Mouse (Mus musculus) spleen, adult 2 months (tissue): ENCODE data around the gene Lclat1. TPM values are rescaled to one million over a fixed set of nuclear protein-coding genes. Genes with fewer than 3 reads are reported as not detected.

Source experiments
- DNase-seq, 2 experiments: peaks; one replicate each; pipeline versions ENCODE4 v3.0.0 to v3.0.0-alpha.2; 2012 to 2021; ENCODE audit warnings: low spot score in 2 of 2, low read depth in 1 of 2
- H3K27ac ChIP-seq: fragments of 200-500 bp; 2 replicates; pipeline ENCODE4 v1.5.1; 2012; ENCODE audit warnings: low read length, inconsistent platforms; ENCODE audit not compliant: insufficient read depth
- H3K27me3 ChIP-seq: fragments of 200-500 bp; 2 replicates; pipeline ENCODE4 v1.6.1; 2012; ENCODE audit warnings: mild to moderate bottlenecking, moderate library complexity, low read length, inconsistent platforms; ENCODE audit not compliant: control insufficient read depth, insufficient read depth
- H3K36me3 ChIP-seq: fragments of 200-500 bp; 2 replicates; pipeline ENCODE4 v1.6.1; 2012; ENCODE audit warnings: mild to moderate bottlenecking, low read length, inconsistent platforms; ENCODE audit not compliant: control insufficient read depth, insufficient read depth
- H3K4me1 ChIP-seq: fragments of 200-500 bp; 2 replicates; pipeline ENCODE4 v1.6.1; 2011; ENCODE audit warnings: inconsistent platforms; ENCODE audit not compliant: control insufficient read depth, insufficient read depth, insufficient read length
- H3K4me3 ChIP-seq: fragments of 200-500 bp; 2 replicates; pipeline ENCODE4 v1.5.1; 2011; ENCODE audit warnings: mild to moderate bottlenecking, inconsistent platforms; ENCODE audit not compliant: insufficient read depth, insufficient read length; ENCODE audit errors: extremely low read depth
- CTCF ChIP-seq: fragments of 200-500 bp; IDR thresholded peaks from 2 replicates; pipeline ENCODE4 v1.5.1; 2011; ENCODE audit warnings: mild to moderate bottlenecking, inconsistent platforms; ENCODE audit not compliant: insufficient read depth, insufficient read length, insufficient replicate concordance; ENCODE audit errors: extremely low read depth
- POLR2A ChIP-seq: fragments of 200-500 bp; IDR thresholded peaks from 2 replicates; pipeline ENCODE4 v1.6.1; 2011; ENCODE audit warnings: low read depth, low read length, inconsistent platforms
- WGBS: fragments of 180-500 bp; shearing (Covaris S2); methylation state at CpG from one replicate; pipeline ENCODE4 v1.1.7; 2018; 5-methylcytosine and 5-hydroxymethylcytosine counted together
- polyA plus RNA-seq: library from polyadenylated mRNA; depleted of rRNA; stranded (reverse); fragments of >200 nt; gene quantifications from 2 replicates; pipeline ENCODE4 v1.2.3, GENCODE M21; 2012

The Lclat1 gene
- polyA plus RNA-seq, 1 experiment, result 6.8 TPM

GRCm38 (mm10) chr17:73233975-73234374 is 126.2 kb downstream of the Lclat1 start:
- peaks cover 8% of the 10 kb centered on the region; the same call in 1 of the 2 replicates for H3K4me1 ChIP-seq
- H3K4me3 ChIP-seq, result no peak overlapping the region
- 76% methylated on average over 1 of the region's 1 CpGs for WGBS
- no peak overlapping the region for H3K27ac ChIP-seq
- no peaks in the 10 kb centered on the region for H3K27me3 ChIP-seq
- TF ChIP-seq CTCF (no peak), POLR2A (no peak)
- H3K36me3 ChIP-seq, result no peaks in the 10 kb centered on the region
- no peak for DNase-seq

- peaks cover 4% of the 10 kb centered on the region; the same call in 1 of the 2 replicates for H3K4me1 ChIP-seq
- no peak overlapping the region for H3K4me3 ChIP-seq
- H3K27ac ChIP-seq, result no peak overlapping the region
- no peaks in the 10 kb centered on the region for H3K36me3 ChIP-seq
- H3K27me3 ChIP-seq, result no peaks in the 10 kb centered on the region
- no peak for TF ChIP-seq CTCF
- no peak for TF ChIP-seq POLR2A
- 68% methylated on average over 3 of the region's 3 CpGs for WGBS
- DNase-seq, result no peak
Observed at GRCm38 (mm10) chr17:73237178-73237853, 129.5 kb downstream of the Lclat1 start.

- no peak for DNase-seq
- H3K4me3 ChIP-seq, result no peak overlapping the region
- WGBS, result 91% methylated on average over 5 of the region's 5 CpGs
- TF ChIP-seq CTCF, result no peak
- TF ChIP-seq POLR2A, result no peak
- H3K27me3 ChIP-seq, result no peaks in the 10 kb centered on the region
- H3K4me1 ChIP-seq, result peaks cover 4% of the 10 kb centered on the region; the same call in 1 of the 2 replicates
- no peaks in the 10 kb centered on the region for H3K36me3 ChIP-seq
- no peak overlapping the region for H3K27ac ChIP-seq
Observed at GRCm38 (mm10) chr17:73238501-73238900, 130.7 kb downstream of the Lclat1 start.

- 53% methylated on average over 5 of the region's 5 CpGs for WGBS
- Histone ChIP-seq H3K27ac (no peak overlapping the region), H3K4me3 (no peak overlapping the region), H3K4me1 (peaks cover 5% of the 10 kb centered on the region; the same call in 1 of the 2 replicates), H3K27me3 (no peaks in the 10 kb centered on the region), H3K36me3 (no peaks in the 10 kb centered on the region)
- TF ChIP-seq POLR2A (no peak), CTCF (no peak)
- DNase-seq, result no peak
Observed at GRCm38 (mm10) chr17:73241085-73241848, 133.5 kb downstream of the Lclat1 start.

GRCm38 (mm10) chr17:73243676-73244075 is 135.9 kb downstream of the Lclat1 start:
- DNase-seq, result no peak
- Histone ChIP-seq H3K4me1 (peaks cover 13% of the 10 kb centered on the region), H3K27me3 (no peaks in the 10 kb centered on the region), H3K36me3 (no peaks in the 10 kb centered on the region), H3K27ac (no peak overlapping the region), H3K4me3 (no peak overlapping the region)
- no peak for TF ChIP-seq CTCF
- TF ChIP-seq POLR2A, result no peak
- 93% methylated on average over 6 of the region's 6 CpGs for WGBS

GRCm38 (mm10) chr17:73244596-73244995 is 136.8 kb downstream of the Lclat1 start:
- WGBS, result 89% methylated on average over 3 of the region's 3 CpGs
- Histone ChIP-seq H3K4me1 (peaks cover 22% of the 10 kb centered on the region), H3K4me3 (no peak overlapping the region), H3K36me3 (no peaks in the 10 kb centered on the region), H3K27ac (no peak overlapping the region), H3K27me3 (no peaks in the 10 kb centered on the region)
- TF ChIP-seq CTCF (no peak), POLR2A (no peak)
- no peak for DNase-seq
